Mouse (Mus musculus) bone marrow, adult 2 months (tissue): Measurements from ENCODE around the gene Slc2a9. TPM values are rescaled to one million over a fixed set of nuclear protein-coding genes. Genes with fewer than 3 reads are reported as not detected.
A peak's percentile ranks its signal among the peaks of the same experiment; 100 is the strongest.

Experiments used
- H3K27ac ChIP-seq: fragments of 200-500 bp; 2 replicates; pipeline ENCODE4 v1.5.1; 2012; ENCODE audit warnings: low read depth, mild to moderate bottlenecking, control low read depth, inconsistent platforms, low read length; ENCODE audit not compliant: control insufficient read depth, poor library complexity, insufficient read depth
- H3K4me1 ChIP-seq: fragments of 200-500 bp; 2 replicates; pipeline ENCODE4 v1.6.1; 2011; ENCODE audit warnings: low read length; ENCODE audit not compliant: control insufficient read depth, insufficient read depth
- H3K4me3 ChIP-seq: fragments of 200-500 bp; replicated peaks from 2 replicates; pipeline ENCODE3; 2011; ENCODE audit warnings: mild to moderate bottlenecking, low read depth, low read length, control low read depth; ENCODE audit not compliant: control insufficient read depth
- CTCF ChIP-seq: fragments of 200-500 bp; IDR thresholded peaks from 2 replicates; pipeline ENCODE4 v1.5.1; 2011; ENCODE audit warnings: low read length, control low read depth; ENCODE audit not compliant: control insufficient read depth, insufficient read depth
- POLR2A ChIP-seq: fragments of 200-500 bp; IDR thresholded peaks from 2 replicates; pipeline ENCODE4 v1.6.1; 2011; ENCODE audit warnings: low read depth, mild to moderate bottlenecking, control low read depth, low read length, borderline replicate concordance; ENCODE audit not compliant: control insufficient read depth
- WGBS: fragments of 180-500 bp; shearing (Covaris S2); methylation state at CpG from one replicate; pipeline ENCODE4 v1.1.7; 2018; 5-methylcytosine and 5-hydroxymethylcytosine counted together
- polyA plus RNA-seq: library from polyadenylated mRNA; stranded (reverse); fragments of >200 nt; gene quantifications from 2 replicates; pipeline ENCODE4 v1.2.4, GENCODE M21; 2011; ENCODE audit warnings: low replicate concordance; ENCODE audit not compliant: missing spikeins, insufficient read depth, insufficient read length

Gene Slc2a9
- polyA plus RNA-seq, 1 experiment = 11.1 TPM

GRCm38 (mm10) chr5:38540898-38541297 lies 38.0 kb upstream of the Slc2a9 start:
- TF ChIP-seq POLR2A = no peak
- no peak for TF ChIP-seq CTCF
- H3K4me3 ChIP-seq = no peak overlapping the region
- H3K4me1 ChIP-seq = no peaks in the 10 kb centered on the region
- H3K27ac ChIP-seq = no peak overlapping the region
- 81% methylated on average over 1 of the region's 1 CpGs for WGBS

GRCm38 (mm10) chr5:38538508-38538907 lies 35.6 kb upstream of the Slc2a9 start:
- 84% methylated on average over 8 of the region's 8 CpGs for WGBS
- Histone ChIP-seq H3K4me3 (no peak overlapping the region), H3K4me1 (no peaks in the 10 kb centered on the region), H3K27ac (no peak overlapping the region)
- no peak for TF ChIP-seq CTCF

- WGBS = 85% methylated on average over 4 of the region's 4 CpGs
- TF ChIP-seq CTCF = no peak
- Histone ChIP-seq H3K4me3 (no peak overlapping the region), H3K4me1 (no peaks in the 10 kb centered on the region), H3K27ac (no peak overlapping the region)
Observed at GRCm38 (mm10) chr5:38537845-38538244, 34.9 kb upstream of the Slc2a9 start.

GRCm38 (mm10) chr5:38536822-38537221 lies 33.9 kb upstream of the Slc2a9 start:
- WGBS = 89% methylated on average over 3 of the region's 3 CpGs
- H3K27ac ChIP-seq = no peak overlapping the region
- TF ChIP-seq POLR2A (no peak), CTCF (no peak)
- no peak overlapping the region for H3K4me3 ChIP-seq
- no peaks in the 10 kb centered on the region for H3K4me1 ChIP-seq

- no peak overlapping the region for H3K27ac ChIP-seq
- WGBS = 80% methylated on average over 4 of the region's 4 CpGs
Observed at GRCm38 (mm10) chr5:38532084-38532483, 29.1 kb upstream of the Slc2a9 start.

GRCm38 (mm10) chr5:38529724-38530428 lies 26.9 kb upstream of the Slc2a9 start:
- no peak overlapping the region for H3K27ac ChIP-seq
- no peaks in the 10 kb centered on the region for H3K4me1 ChIP-seq
- TF ChIP-seq CTCF (peak; percentile 20; the same call in 1 of the 2 replicates), POLR2A (no peak)
- WGBS = 75% methylated on average over 6 of the region's 6 CpGs
- no peak overlapping the region for H3K4me3 ChIP-seq

More at GRCm38 (mm10) chr5:38532084-38532483, 29.1 kb upstream of the Slc2a9 start:
- H3K4me3 ChIP-seq = no peak overlapping the region
- TF ChIP-seq CTCF (no peak), POLR2A (no peak)
- no peaks in the 10 kb centered on the region for H3K4me1 ChIP-seq

- no peaks in the 10 kb centered on the region; the same call in 1 of the 2 replicates for H3K4me1 ChIP-seq
- H3K4me3 ChIP-seq = no peak overlapping the region
- no peak for TF ChIP-seq POLR2A
- WGBS = 85% methylated on average over 5 of the region's 5 CpGs
- no peak overlapping the region for H3K27ac ChIP-seq
Observed at GRCm38 (mm10) chr5:38522977-38523376, 20.0 kb upstream of the Slc2a9 start.

GRCm38 (mm10) chr5:38520838-38521237 lies 17.9 kb upstream of the Slc2a9 start:
- WGBS = 52% methylated on average over 1 of the region's 1 CpGs
- H3K4me1 ChIP-seq = peaks cover 2% of the 10 kb centered on the region
- H3K27ac ChIP-seq = no peak overlapping the region
- TF ChIP-seq POLR2A (no peak), CTCF (no peak)
- H3K4me3 ChIP-seq = no peak overlapping the region

GRCm38 (mm10) chr5:38516267-38516666 lies 13.3 kb upstream of the Slc2a9 start:
- WGBS = 9% methylated on average over 6 of the region's 6 CpGs
- H3K4me1 ChIP-seq = peaks cover 2% of the 10 kb centered on the region
- H3K4me3 ChIP-seq = peak overlapping the region; percentile 9
- no peak for TF ChIP-seq POLR2A
- TF ChIP-seq CTCF = peak; percentile 50
- H3K27ac ChIP-seq = no peak overlapping the region
